Mouse (Mus musculus) ovary, adult 18-20 months (tissue): ENCODE measurements around the gene Boc.

Experiments
- DNase-seq: peaks from one replicate; pipeline ENCODE4 v3.0.0; 2022; ENCODE audit warnings: low spot score, mixed read lengths

The Boc gene

DNA sequence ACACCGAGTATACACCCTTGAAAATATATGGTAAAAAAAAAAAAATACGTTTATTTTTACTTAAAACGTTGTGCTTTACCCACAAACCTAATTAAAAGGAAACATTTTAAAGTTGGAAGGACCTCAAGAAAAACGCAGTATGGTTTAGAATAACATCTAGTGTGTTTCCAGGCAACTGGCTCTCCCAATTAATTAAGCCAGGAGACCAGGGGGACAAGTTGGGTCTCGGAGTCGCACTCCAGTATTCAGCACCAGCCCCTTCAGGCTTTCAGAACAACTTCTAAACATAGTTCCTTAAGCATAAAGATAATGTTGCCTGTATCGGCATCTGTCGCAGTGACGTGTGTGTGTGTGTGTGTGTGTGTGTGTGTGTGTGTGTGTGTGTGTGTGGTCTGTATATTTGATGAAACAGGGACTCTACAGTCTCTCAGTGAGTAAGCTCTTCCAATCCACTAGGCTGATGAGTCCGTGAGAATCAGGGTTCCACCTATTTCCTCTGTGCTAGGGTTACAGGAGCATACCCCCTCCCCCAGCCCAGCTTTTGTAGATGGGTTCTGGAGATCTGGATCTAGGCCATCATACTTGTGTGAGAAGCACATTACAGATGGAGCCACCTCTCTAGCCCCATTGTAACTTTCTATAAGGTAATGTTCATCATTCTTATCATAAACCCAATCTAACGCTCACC, 31.3 kb downstream of the Boc start:
- DNase-seq = no peak

- no peak for DNase-seq
Measured at GRCm38 (mm10) chr16:44526689-44527088, 32.0 kb downstream of the Boc start.

DNA sequence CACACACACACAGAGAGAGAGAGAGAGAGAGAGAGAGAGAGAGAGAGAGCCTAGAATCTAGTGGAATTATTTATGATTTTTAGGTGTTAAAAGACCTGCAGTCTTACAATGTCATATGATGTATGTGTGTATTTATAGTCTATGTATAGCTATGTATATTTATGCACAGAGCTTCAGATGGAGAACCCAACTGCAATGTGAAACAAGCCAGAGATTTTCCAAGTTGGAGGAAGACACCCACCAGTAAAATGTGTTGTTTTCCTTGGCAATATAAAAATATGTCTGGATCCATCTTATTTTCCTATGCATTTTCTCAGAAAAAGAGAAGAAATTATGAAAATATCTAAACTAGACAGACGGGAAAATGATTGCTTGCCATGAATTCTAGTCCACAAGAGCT, 32.7 kb downstream of the Boc start:
- DNase-seq = no peak

DNA sequence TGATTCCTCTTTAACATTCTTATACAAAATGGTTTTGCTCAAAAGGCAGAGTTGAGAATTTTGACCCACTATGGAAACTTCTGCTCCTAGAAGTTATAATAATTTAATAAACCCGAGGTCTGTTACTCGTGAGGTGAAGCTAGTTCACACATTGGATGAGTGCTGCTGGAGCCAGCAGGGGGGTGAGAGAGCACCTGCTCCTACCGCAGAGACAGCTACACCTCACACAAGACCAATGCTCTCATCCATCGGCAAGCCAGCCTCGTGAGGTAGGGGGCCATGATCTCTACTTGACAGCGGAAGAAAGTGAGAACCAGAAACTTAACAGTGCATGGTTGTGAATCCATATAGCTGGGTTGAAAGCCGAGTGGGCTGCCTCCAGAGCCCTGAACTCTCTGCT, 35.1 kb downstream of the Boc start:
- DNase-seq = no peak

GRCm38 (mm10) chr16:44516498-44516897, 42.2 kb downstream of the Boc start:
- no peak for DNase-seq

DNA sequence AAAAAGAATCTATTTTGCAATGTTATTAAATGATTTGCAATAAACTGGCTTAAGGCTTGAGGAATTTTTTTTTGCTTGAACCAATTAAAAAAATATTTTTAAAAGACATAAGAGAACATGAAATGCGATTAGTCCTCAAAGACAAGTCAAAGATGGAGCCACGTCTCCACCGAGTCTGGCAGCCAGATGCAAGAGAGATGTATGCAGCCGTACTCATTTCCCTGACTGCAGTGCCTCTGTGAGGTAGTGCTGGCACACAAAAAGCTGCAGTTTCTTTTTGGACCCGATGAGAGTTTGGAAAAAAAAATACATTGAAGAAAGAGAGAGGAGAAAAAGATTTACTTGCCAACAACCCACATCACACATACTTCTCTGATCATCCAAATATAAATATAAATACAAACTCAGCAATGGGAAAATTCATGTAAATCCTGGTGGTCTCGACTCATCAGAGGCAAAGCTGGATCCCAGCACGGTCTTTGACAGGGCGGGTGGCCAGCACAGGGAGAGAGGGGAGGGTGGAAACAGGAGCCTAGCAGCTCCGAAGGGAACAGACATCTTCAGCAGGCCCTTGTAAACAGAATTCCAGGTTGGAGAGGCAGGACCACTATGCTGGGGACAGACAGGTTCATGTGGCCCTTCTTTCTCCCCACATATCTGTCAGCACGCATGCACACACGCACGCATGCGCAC, 48.0 kb downstream of the Boc start:
- no peak for DNase-seq

DNA sequence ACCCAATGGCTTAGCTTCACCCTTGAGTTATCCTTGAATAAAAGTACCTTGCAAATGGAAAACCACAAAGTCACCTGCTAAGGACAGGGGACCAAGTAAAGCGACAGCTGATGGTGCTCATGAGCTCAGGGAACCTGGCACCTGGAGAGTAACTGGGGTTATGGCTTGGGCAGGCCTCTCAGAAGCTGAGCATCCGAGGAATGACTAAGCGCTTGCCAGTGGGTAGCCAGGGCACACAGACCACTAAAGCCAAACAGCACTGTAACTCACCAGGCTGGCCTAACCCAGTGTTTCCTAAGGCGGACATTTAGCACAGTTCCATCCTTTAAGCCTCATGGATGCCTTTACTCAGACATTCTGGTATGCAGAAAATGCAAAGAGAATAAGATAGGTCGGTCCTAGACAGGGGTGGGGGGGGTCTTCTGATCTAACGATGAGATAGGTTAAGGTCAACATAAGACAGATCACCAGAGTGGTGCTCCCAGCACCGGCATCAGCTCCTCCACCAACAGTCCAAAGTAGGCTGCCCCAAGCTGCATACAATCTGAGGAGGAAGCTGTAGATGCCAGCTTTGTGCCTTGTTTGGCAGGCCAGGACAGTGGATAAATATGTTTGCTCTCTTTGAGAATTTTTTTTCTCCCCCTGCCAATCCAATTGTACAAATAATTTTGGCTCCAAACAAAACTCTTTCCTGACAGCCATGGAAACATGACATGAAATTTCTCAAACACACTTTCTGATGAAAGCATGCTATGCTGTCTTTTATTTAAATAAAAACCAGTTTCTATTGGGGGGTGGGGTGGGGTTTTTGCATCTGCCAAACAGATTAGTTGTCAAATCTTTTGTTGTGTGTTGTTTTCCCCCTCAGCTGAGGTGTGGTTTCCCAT, 49.0 kb downstream of the Boc start:
- no peak for DNase-seq

DNA sequence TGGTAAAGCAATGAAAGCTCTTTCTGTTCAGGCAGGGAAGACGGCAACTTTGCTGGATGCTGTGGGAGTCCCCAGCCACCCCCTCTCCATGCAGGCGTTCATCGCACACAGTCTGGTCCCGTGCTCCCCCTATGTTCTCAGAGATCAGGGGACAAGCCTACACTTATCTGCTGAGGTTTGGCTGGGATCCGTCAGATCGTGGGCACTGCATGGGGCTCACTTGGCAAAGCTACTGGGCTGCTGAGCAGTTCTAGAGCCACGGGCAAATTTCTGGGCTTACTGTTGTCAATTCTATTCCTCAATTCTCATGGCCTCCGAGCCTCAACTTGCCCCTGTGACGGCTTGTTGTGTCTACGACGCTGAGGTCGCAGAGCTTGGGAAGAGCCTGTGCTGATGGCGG, 49.9 kb downstream of the Boc start:
- no peak for DNase-seq

GRCm38 (mm10) chr16:44508025-44508424, 50.7 kb downstream of the Boc start:
- no peak for DNase-seq

DNA sequence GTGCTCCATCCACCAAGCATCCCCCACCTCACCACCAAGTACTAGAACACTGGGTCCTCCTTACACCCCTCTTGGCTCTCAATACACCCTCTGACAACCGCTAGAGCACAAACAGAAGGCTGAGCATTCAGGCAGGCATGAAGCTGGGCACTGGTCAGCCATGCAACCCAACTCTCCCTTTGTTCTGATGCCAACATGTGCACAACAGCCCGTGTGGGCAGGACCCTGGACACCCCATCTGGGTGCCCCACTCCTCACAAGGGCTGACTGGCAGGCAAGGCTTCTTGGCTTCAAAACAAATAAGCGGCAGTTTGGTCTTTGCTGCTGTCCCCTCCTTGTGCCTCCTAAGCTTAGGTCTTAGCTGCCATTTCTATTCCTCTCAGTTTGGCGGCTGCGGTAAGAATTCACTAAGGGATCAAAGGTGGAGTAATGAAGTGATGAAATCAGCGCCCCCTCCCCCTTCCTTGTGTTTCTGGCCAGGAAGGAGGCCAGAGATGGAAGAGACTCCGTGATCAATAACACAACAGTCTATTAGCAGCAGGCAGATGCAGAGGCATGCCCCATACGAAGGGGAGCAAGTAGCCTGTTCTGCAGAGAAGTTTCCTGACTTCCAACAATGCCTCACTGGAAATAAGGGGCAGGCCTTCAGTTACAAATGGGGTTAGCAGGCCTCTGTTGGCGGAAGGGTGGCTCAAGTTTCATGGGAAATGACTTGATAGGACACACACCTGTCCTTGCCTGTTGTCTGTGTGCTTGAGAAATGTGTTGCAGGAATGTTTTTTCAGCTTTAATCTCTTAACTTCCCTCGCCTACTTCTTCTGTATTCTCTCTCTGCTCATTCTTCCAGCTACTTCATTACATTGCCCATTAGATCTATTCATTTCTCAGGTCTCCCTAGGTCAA, 51.4 kb downstream of the Boc start:
- DNase-seq = no peak

DNA sequence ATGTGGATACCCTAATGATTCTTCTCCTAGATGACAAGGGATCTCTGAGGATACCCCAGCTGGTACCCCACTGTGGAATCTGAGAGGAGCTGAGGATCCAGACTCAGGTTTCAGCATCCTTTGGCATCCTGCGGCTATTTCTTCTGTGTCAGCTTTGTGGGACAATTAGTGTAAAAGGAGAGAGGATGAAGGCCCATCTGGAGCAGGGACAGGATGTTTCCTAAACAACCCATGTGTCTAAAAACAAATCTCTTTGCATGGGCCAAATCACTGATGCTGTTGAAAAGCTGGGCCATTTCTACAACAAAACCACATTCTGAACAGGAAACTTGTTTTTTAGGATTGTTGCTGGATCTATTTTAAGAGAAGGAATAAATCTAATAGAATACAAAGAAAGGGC, 53.5 kb downstream of the Boc start:
- no peak for DNase-seq

GRCm38 (mm10) chr16:44502895-44503575, 55.7 kb downstream of the Boc start:
- DNase-seq = no peak

DNA sequence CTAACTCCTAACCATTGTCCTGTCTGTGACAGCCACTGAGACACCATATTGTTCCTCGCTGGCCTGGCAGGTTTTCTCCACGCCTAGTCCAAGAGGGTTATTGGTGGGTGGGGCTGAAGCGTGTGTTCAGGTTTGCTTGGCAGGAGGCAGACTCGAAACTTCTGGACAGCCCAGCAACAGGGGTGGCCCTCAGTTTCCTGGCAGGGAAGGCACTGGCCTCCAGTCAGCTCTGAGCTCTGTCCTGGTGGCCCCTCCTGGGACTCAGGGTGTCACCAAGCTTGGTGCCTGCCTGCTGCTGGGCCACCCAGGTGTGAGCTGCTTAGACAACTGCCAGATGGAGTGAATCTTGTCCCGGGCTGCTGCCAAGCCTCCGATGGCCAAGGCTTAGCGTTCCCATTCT, 56.4 kb downstream of the Boc start:
- no peak for DNase-seq

- no peak for DNase-seq
Measured at GRCm38 (mm10) chr16:44501783-44502182, 56.9 kb downstream of the Boc start.

- DNase-seq = no peak
Measured at GRCm38 (mm10) chr16:44498447-44498846, 60.2 kb downstream of the Boc start.

- DNase-seq = no peak
Measured at GRCm38 (mm10) chr16:44496971-44497464, 61.7 kb downstream of the Boc start.

- DNase-seq = no peak
Measured at GRCm38 (mm10) chr16:44494441-44495108, 64.1 kb downstream of the Boc start.

DNA sequence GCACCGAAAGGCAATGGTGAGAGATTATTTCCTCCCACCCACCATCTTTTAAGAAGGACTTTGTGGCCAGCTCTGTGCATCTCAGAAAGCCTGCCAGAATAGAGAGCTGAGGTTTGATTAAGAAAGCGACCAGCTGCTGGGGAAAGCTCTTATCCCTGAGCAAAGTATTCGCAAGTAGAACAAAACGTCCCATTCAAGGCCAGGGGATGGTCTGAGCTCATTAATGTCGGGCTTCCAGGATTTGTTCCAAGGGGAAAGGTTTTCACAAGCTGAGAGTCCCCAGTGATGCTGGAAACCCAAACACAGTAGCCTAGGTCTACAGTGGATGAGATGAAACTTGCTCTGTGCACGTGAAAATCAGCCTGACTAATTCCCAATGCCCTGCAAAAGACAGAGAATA, 64.8 kb downstream of the Boc start:
- DNase-seq = peak; percentile 69

- no peak for DNase-seq
Measured at GRCm38 (mm10) chr16:44492706-44493105, 66.0 kb downstream of the Boc start.

GRCm38 (mm10) chr16:44492151-44492550, 66.5 kb downstream of the Boc start:
- DNase-seq = no peak

DNA sequence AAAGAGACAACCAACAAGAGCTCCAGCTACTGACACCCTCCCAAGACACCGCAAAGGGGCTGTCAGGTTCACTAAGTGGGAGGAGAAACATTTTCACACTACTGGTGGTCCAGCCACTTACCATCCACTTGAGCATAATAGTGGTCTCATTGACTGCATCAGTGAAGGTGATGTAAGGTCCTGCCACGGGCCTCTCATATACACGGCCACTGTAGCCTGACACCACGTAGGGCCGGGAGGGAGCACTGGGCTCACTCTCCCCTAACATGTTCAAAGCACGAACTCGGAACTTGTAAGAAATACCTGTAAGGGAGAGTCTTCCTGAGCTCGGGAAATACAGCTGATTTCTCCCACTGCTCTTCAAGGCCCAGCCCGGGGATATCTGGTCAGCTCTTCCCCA, 67.6 kb downstream of the Boc start:
- no peak for DNase-seq
